Mouse (Mus musculus) gastrocnemius, postnatal 10 days (tissue): Measurements from ENCODE around the gene Arhgdib. TPM values are rescaled to one million over a fixed set of nuclear protein-coding genes. Genes with fewer than 3 reads are reported as not detected.
A peak's percentile ranks its signal among the peaks of the same experiment; 100 is the strongest.

Experiments used
- DNase-seq: peaks from one replicate; pipeline ENCODE4 v3.0.0; 2021; ENCODE audit warnings: mixed read lengths
- total RNA-seq, 2 experiments: library from RNA; stranded (reverse); gene quantifications; 2 replicates each; pipeline ENCODE4 v1.2.3; 2021

Gene Arhgdib
- total RNA-seq, 2 experiments from 2014 or later = 17.9 to 23.9 TPM

GRCm38 (mm10) chr6:136921601-136922000 lies 20.1 kb downstream of the Arhgdib start:
- DNase-seq = no peak

DNA sequence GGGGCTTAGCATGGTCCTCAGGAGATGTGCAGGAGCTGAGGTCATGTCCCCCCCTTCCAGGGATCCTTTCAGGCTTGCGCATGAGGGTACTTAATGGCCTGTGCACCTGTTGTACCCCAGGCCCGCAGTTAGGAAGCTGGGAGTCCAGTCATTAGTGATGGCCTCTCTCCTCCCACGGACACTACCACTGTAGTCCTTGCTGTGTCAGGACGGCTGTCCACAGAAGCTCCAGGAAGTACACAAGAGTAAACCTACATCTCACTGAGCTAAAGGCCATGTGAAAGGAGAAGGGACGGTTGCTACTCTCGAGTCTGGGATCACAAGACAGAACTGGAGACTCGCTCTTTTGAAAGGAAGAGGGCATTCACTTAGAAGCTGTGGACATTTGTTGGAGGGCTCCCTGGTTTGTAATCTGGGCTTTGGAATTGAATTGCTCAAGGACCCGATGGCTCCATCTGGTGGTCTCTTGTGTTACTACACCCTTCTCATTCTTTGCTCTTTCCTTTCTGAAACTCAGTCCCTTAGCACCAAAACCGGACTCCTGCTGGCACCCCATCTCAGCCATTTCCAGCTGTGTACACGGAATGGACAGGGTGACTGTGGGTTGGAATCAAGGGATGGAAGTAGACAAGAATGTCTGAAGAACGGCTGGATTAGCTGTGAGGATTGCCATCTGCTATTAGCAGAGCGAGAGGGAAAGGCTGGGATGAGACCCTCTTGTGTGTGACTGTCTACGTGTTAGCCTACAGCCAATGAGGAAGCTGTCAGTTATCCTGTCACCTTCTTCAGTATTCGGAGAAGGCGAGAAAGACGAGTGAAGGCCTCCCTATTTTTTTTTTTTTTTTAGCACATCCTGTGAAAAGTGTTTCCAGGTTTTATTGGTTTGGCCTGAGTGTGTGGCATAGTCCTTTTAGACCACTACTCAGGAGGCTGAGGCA lies 21.1 kb downstream of the Arhgdib start:
- DNase-seq = peak; percentile 74

- DNase-seq = no peak
Observed at GRCm38 (mm10) chr6:136917885-136918284, 23.8 kb downstream of the Arhgdib start.

- no peak for DNase-seq
Observed at GRCm38 (mm10) chr6:136915721-136916395, 25.8 kb downstream of the Arhgdib start.

- DNase-seq = no peak
Observed at GRCm38 (mm10) chr6:136914234-136914633, 27.5 kb downstream of the Arhgdib start.

DNA sequence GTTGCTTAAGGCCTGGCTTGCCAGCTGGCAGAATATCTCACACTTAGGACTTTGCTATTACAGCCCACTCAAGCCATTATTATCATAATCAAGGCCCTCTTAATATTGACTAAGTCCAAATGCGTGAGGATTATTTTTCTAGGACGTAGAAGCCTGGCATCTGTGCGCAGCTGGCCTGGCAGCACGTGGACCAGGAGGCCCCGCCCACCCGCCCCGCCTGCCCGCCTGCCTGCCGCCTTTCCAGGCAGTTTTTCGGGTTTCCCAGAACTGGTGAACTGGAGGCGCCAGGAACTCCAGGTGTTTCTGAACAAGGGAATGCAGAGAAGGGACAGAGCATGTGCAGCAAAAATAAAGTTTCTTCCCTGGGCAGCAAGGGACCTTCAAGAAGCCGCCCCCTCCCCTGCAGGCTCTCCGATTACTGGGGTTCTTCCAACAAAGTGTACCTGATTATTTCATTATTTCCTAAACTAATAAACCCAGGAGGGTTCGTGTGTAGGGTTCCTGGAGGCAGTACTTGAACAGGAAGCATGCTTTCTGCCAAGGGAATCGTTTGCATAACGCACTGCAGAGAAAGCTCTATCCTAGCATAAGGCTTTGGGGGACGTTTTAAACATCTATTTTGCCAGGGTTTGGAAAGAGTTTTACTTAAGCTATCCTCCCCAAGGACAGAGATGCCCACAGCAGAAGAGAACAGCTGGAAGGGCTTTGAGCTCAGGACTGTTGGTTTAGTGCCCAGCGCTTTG lies 28.1 kb downstream of the Arhgdib start:
- DNase-seq = peak; percentile 28

GRCm38 (mm10) chr6:136912751-136913265 lies 28.9 kb downstream of the Arhgdib start:
- no peak for DNase-seq

DNA sequence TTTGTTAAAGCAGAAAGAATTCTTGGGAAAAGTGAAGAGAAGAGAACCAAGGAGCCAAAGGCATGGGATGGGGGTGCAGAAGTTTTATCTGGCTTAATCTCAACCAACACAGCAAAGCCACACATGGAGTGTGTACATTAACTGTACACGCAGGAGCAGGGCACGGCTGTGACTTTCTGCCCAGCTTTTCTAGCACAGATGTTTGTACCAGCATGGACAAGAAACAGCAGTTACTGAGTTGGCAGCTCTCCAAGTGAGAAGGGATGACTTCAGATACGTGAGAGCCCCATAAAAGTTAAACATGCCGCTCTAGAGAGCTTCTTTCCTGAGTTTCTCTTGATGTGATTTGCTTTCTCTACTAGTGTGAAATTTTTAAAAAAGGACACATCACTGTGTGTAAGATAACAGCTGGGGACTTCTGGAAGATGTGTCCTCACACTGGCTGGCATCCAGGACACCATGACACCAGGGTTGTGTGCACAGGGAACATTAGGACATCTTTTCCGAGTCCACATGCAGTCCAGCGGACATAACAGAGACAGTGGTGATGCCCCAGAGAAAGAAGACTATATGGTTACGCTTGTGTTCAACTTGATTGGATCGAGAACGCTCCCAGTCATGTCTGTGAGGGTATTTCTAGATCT lies 31.3 kb downstream of the Arhgdib start:
- DNase-seq = no peak

GRCm38 (mm10) chr6:136906937-136907293 lies 34.8 kb downstream of the Arhgdib start:
- DNase-seq = no peak

GRCm38 (mm10) chr6:136906283-136906936 lies 35.3 kb downstream of the Arhgdib start:
- DNase-seq = no peak

DNA sequence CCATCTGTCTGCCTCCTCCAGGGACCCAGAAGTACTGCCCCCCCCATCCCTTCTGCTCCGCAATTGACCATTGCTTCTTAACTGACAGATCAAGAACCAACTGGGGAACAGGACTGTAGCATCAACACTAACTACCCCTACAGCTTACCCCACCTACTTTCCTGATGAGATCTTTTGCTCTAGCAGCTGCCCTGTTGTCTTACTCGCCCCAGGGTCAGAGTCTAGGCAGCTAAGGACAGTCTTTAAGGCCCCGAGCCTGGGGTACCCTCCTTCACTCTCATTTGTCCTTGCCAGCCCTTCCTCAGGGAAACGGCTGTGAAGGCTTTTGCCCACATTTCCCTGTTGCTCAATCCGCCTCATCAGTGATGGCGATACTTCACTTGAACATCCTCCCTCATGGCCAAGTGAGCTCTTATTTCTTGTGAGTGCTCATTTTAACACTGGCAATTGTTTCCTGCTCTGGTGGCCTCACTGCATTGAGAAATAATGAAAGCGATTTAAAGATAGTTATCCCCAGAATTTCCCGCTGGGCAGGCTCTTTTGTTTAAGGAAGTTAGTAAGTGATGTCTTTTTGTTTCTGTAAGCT lies 37.7 kb downstream of the Arhgdib start:
- DNase-seq = no peak

DNA sequence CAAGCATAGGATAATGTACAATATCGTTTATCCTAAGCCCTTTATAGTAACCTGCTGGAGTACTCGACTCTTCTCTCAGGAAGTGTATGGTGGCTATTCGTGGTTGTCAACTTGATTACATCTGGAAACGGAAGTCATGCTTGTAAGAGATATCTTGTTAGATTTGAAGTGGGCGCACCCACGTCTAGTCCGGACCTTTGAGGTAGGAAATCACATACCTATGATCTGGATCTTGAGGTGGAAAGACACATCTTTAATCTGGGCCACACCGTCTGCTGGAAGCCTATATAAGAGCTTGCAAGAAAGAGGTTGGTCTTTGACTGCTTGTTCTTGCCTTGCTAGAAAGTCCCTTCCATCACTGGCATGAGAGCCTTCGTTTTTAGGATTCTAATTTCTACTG lies 39.2 kb downstream of the Arhgdib start:
- no peak for DNase-seq

- DNase-seq = no peak
Observed at GRCm38 (mm10) chr6:136901010-136901409, 40.7 kb downstream of the Arhgdib start.

GRCm38 (mm10) chr6:136900369-136901009 lies 41.2 kb downstream of the Arhgdib start:
- DNase-seq = no peak

- DNase-seq = no peak
Observed at GRCm38 (mm10) chr6:136898954-136899353, 42.7 kb downstream of the Arhgdib start.

DNA sequence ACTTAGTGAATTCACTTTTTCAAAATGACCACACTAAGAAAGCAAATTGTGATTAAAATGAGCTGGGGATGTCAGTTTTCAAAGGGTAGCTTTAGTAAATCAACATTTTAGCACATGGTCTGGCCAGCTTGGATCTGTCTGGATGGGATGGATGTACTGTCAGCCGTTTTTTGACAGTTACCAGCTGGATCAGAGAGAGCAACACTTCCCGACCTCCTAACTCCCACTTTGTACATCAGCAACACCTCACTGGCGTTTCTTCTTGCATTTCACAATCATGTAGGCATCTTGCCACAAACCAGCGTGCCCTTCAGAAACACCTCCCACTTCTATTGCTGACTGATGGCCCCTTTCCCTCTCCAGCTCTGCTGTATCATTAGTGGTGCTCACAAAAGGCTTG lies 43.5 kb downstream of the Arhgdib start:
- DNase-seq = no peak

DNA sequence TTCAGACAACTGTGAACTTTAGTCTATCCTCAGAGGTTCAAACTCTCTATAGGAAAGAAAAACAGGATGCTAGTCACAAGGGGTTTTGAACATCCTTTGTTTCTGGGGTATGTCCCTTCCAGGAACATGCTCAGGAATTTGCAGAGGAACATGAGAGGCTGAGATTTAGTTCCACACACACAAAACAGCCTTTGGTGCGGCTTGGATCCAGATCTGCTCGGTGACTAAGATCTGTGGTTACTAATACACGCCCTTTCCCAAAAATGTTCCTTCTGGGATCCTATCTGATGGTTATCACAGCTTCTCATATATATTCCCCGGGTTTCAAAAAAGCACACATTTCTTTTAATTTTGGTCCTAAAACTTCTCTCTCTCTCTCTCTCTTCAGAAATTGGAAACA lies 43.9 kb downstream of the Arhgdib start:
- DNase-seq = no peak

GRCm38 (mm10) chr6:136894532-136895339 lies 47.0 kb downstream of the Arhgdib start:
- no peak for DNase-seq

- DNase-seq = no peak
Observed at GRCm38 (mm10) chr6:136892002-136892401, 49.7 kb downstream of the Arhgdib start.

GRCm38 (mm10) chr6:136889554-136889953 lies 52.1 kb downstream of the Arhgdib start:
- no peak for DNase-seq
